Mouse (Mus musculus): ENCODE measurements around the gene Anks1b. TPM values are rescaled to one million over a fixed set of nuclear protein-coding genes. Genes with fewer than 3 reads are reported as not detected.

Gene Anks1b
- total RNA-seq, 1 experiment from 2014 or later = not detected

- ATAC-seq (replicated peaks; ENCODE audit: insufficient number of reproducible peaks, low FRiP score, low TSS enrichment, poor library complexity, severe bottlenecking) = no peak
Observed at GRCm38 (mm10) chr10:90999899-91000298, 1126.6 kb downstream of the Anks1b start.

- ATAC-seq (replicated peaks; ENCODE audit: insufficient number of reproducible peaks, low FRiP score, low TSS enrichment, poor library complexity, severe bottlenecking) = no peak
Observed at GRCm38 (mm10) chr10:91001421-91001820, 1128.1 kb downstream of the Anks1b start.

GRCm38 (mm10) chr10:91005858-91006538 is 1132.7 kb downstream of the Anks1b start:
- ATAC-seq (replicated peaks; ENCODE audit: insufficient number of reproducible peaks, low FRiP score, low TSS enrichment, poor library complexity, severe bottlenecking) = no peak

Other genes starting within 250 kb of the Anks1b start
- gene Scyl2, start 187.2 kb upstream of the Anks1b start, total RNA-seq (2017) = 29.8 to 47.8 TPM (median 34.8 TPM) in 3 replicates
- 15.6 to 21.6 TPM (median 18.0 TPM) in 3 replicates for gene Actr6, start 141.2 kb upstream of the Anks1b start, total RNA-seq (2017)
- gene Uhrf1bp1l, start 128.5 kb upstream of the Anks1b start, total RNA-seq (2017) = 27.5 to 45.4 TPM (median 39.8 TPM) in 3 replicates